Mouse (Mus musculus) erythroblast, embryonic 14.5 days (primary cell): Measurements from ENCODE around the gene Krtap9-5.

Experiments
- GATA1 ChIP-seq: IDR thresholded peaks from 2 replicates; pipeline ENCODE4 v1.6.1; 2012; ENCODE audit warnings: low read length, inconsistent platforms, mixed read lengths
- TAL1 ChIP-seq: IDR thresholded peaks from 3 replicates; pipeline ENCODE4 v1.6.1; 2012; ENCODE audit warnings: low read length, inconsistent platforms, mixed read lengths

DNA sequence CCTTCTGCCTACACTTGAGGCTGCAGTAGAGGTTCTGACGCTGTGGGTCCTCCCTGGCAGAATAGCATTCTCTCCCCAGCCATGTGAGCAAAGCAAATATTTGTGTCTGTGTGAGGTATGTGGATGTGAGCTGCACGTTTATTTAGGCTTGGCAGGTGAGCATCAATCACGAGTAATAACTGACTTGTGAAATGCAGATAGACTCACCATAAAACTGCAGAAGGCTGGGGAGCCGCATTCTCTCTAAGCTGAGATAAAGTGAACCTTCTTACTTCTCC, 46.0 kb downstream of the Krtap9-5 start:
- TF ChIP-seq GATA1 (no peak), TAL1 (no peak)
